Mouse (Mus musculus) mature B cell (primary cell): ENCODE results near the gene Zfp454.

Experiments used
- in situ Hi-C: fragments of 300-500 bp; cut with MboI; formaldehyde crosslinking; loops from 2 replicates; pipeline ENCODE4 v1.14.3; 2019

Zfp454 gene

GRCm38 (mm10) chr11:50887390-50888128 is at the start of gene Zfp454:
Gene Zfp454 (minus strand): TSS chr11:50887651.
- in situ Hi-C loops, result no loop called here

- in situ Hi-C loops, result no loop called here
Observed at GRCm38 (mm10) chr11:50932040-50932439, 44.6 kb upstream of the Zfp454 start.

- in situ Hi-C loops, result no loop called here
Observed at GRCm38 (mm10) chr11:50931451-50931866, 44.0 kb upstream of the Zfp454 start, which contains the start of gene Zfp354b. Gene Zfp354b (minus strand): TSS chr11:50931633.

GRCm38 (mm10) chr11:50931021-50931420 is 43.6 kb upstream of the Zfp454 start:
- in situ Hi-C loops, result no loop called here

GRCm38 (mm10) chr11:50930469-50931014 is 43.1 kb upstream of the Zfp454 start:
- in situ Hi-C loops, result no loop called here

GRCm38 (mm10) chr11:50915671-50916320 is 28.3 kb upstream of the Zfp454 start, which contains the start of gene Zfp2:
Gene Zfp2 (minus strand): TSS chr11:50916165.
- in situ Hi-C loops, result no loop called here

GRCm38 (mm10) chr11:50914461-50914860 is 27.0 kb upstream of the Zfp454 start:
- in situ Hi-C loops, result no loop called here

GRCm38 (mm10) chr11:50913301-50913700 is 25.9 kb upstream of the Zfp454 start:
- in situ Hi-C loops, result no loop called here

- in situ Hi-C loops, result no loop called here
Observed at GRCm38 (mm10) chr11:50908136-50908535, 20.7 kb upstream of the Zfp454 start.

GRCm38 (mm10) chr11:50897359-50897758 is 9.9 kb upstream of the Zfp454 start:
- in situ Hi-C loops, result no loop called here

- in situ Hi-C loops, result no loop called here
Observed at GRCm38 (mm10) chr11:50892441-50892840, 5.0 kb upstream of the Zfp454 start.

- in situ Hi-C loops, result no loop called here
Observed at GRCm38 (mm10) chr11:50886933-50887293, 538 bp downstream of the Zfp454 start.

GRCm38 (mm10) chr11:50886231-50886932 is 1.1 kb downstream of the Zfp454 start:
- in situ Hi-C loops, result no loop called here

GRCm38 (mm10) chr11:50883756-50884155 is 3.7 kb downstream of the Zfp454 start:
- in situ Hi-C loops, result no loop called here

GRCm38 (mm10) chr11:50878641-50879040 is 8.8 kb downstream of the Zfp454 start:
- in situ Hi-C loops, result no loop called here

GRCm38 (mm10) chr11:50850989-50851601 is 36.4 kb downstream of the Zfp454 start:
- in situ Hi-C loops, result no loop called here

GRCm38 (mm10) chr11:50850177-50850735 is 37.2 kb downstream of the Zfp454 start, which contains the start of gene Grm6:
Gene Grm6 (plus strand): TSS chr11:50850685.
- in situ Hi-C loops, result no loop called here

GRCm38 (mm10) chr11:50849310-50849709 is 38.1 kb downstream of the Zfp454 start:
- in situ Hi-C loops, result no loop called here

GRCm38 (mm10) chr11:50848520-50849137 is 38.8 kb downstream of the Zfp454 start:
- in situ Hi-C loops, result no loop called here

GRCm38 (mm10) chr11:50847047-50847446 is 40.4 kb downstream of the Zfp454 start:
- in situ Hi-C loops, result no loop called here

- in situ Hi-C loops, result no loop called here
Observed at GRCm38 (mm10) chr11:50845951-50846350, 41.5 kb downstream of the Zfp454 start.
